Mouse (Mus musculus) adrenal gland, adult 2 months (tissue): Measurements from ENCODE around the gene March2. TPM values are rescaled to one million over a fixed set of nuclear protein-coding genes. Genes with fewer than 3 reads are reported as not detected.

ENCODE experiments used
- DNase-seq: peaks from one replicate; pipeline ENCODE4 v3.0.0; 2021
- polyA plus RNA-seq: library from polyadenylated mRNA; depleted of rRNA; stranded (reverse); fragments of >200 nt; gene quantifications from 2 replicates; pipeline ENCODE4 v1.2.3, GENCODE M21; 2012; rRNA removed
- total RNA-seq, 2 experiments: library from RNA; stranded (reverse); gene quantifications; 2 replicates each; pipeline ENCODE4 v1.2.3; 2021

March2 gene
- total and polyA plus RNA-seq, 3 experiments, result 112 to 170 (median 117) TPM

GRCm38 (mm10) chr17:33637038-33637437 is 81.4 kb downstream of the March2 start:
- DNase-seq, result peak; percentile 29

Other genes with a start within 250 kb of the March2 start
- 10 to 100 TPM; 21.2 to 22.4 TPM for gene Adamts10, start 194.5 kb downstream of the March2 start, total RNA-seq
- gene Adamts10, start 194.5 kb downstream of the March2 start, polyA plus RNA-seq, result 52.5 and 58.1 TPM in 2 replicates
- 1 to 10 TPM; 1.9 to 3.4 TPM for gene Myo1f, start 163.0 kb downstream of the March2 start, total RNA-seq
- 2.5 and 2.7 TPM in 2 replicates for gene Myo1f, start 163.0 kb downstream of the March2 start, polyA plus RNA-seq
- gene Zfp414, start 89.6 kb downstream of the March2 start, total RNA-seq, result 10 to 100 TPM; 35.1 to 39.4 TPM
- 105 and 106 TPM in 2 replicates for gene Zfp414, start 89.6 kb downstream of the March2 start, polyA plus RNA-seq
- under 1 TPM; 0.49 to 0.97 TPM for gene Pram1, start 80.6 kb downstream of the March2 start, total RNA-seq
- not detected in 2 replicates for gene Pram1, start 80.6 kb downstream of the March2 start, polyA plus RNA-seq
- gene Hnrnpm, start 31.8 kb downstream of the March2 start, total RNA-seq, result 100 to 1,000 TPM; 142 to 166 TPM
- gene Hnrnpm, start 31.8 kb downstream of the March2 start, polyA plus RNA-seq, result 66.7 and 70.9 TPM in 2 replicates
- gene Rab11b, start 41.9 kb upstream of the March2 start, total RNA-seq, result 100 to 1,000 TPM; 247 to 267 TPM
- gene Rab11b, start 41.9 kb upstream of the March2 start, polyA plus RNA-seq, result 522 and 543 TPM in 2 replicates
- gene Angptl4, start 63.2 kb upstream of the March2 start, total RNA-seq, result 100 to 1,000 TPM in 1 of 2 experiments, 10 to 100 TPM in 1; 44.5 to 100 TPM
- 131 and 261 TPM in 2 replicates for gene Angptl4, start 63.2 kb upstream of the March2 start, polyA plus RNA-seq
- 10 to 100 TPM; 55.9 to 66.2 TPM for gene Kank3, start 91.8 kb upstream of the March2 start, total RNA-seq
- 164 and 195 TPM in 2 replicates for gene Kank3, start 91.8 kb upstream of the March2 start, polyA plus RNA-seq
- gene Rps28, start 105.9 kb upstream of the March2 start, total RNA-seq, result 1,000 to 10,000 TPM; 1,533 to 1,560 TPM
- gene Rps28, start 105.9 kb upstream of the March2 start, polyA plus RNA-seq, result 387 and 446 TPM in 2 replicates
- gene Ndufa7, start 105.9 kb upstream of the March2 start, total RNA-seq, result 100 to 1,000 TPM; 507 to 539 TPM
- 556 and 578 TPM in 2 replicates for gene Ndufa7, start 105.9 kb upstream of the March2 start, polyA plus RNA-seq
- gene Cd320, start 124.4 kb upstream of the March2 start, total RNA-seq, result 10 to 100 TPM; 34.2 to 42.8 TPM
- gene Cd320, start 124.4 kb upstream of the March2 start, polyA plus RNA-seq, result 85.2 and 99.1 TPM in 2 replicates
- not detected for gene Gm7029, start 155.2 kb upstream of the March2 start, total RNA-seq
- gene Gm7029, start 155.2 kb upstream of the March2 start, polyA plus RNA-seq, result not detected in 2 replicates
- 1 to 10 TPM; 1.4 to 1.6 TPM for gene Kifc1, start 172.0 kb upstream of the March2 start, total RNA-seq
- gene Kifc1, start 172.0 kb upstream of the March2 start, polyA plus RNA-seq, result 1.8 and 2.5 TPM in 2 replicates
- not detected for gene Platr17, start 186.5 kb upstream of the March2 start, total RNA-seq
- gene Platr17, start 186.5 kb upstream of the March2 start, polyA plus RNA-seq, result not detected in 2 replicates
- 10 to 100 TPM; 29.0 to 30.3 TPM for gene Daxx, start 190.7 kb upstream of the March2 start, total RNA-seq
- gene Daxx, start 190.7 kb upstream of the March2 start, polyA plus RNA-seq, result 54.7 and 65.7 TPM in 2 replicates
- gene Tapbp, start 197.2 kb upstream of the March2 start, total RNA-seq, result 100 to 1,000 TPM; 151 to 171 TPM
- gene Tapbp, start 197.2 kb upstream of the March2 start, polyA plus RNA-seq, result 244 and 245 TPM in 2 replicates
- gene Zbtb22, start 197.2 kb upstream of the March2 start, total RNA-seq, result 10 to 100 TPM; 26.1 to 38.3 TPM
- gene Zbtb22, start 197.2 kb upstream of the March2 start, polyA plus RNA-seq, result 52.1 and 57.1 TPM in 2 replicates
- gene Rgl2, start 210.9 kb upstream of the March2 start, total RNA-seq, result 10 to 100 TPM; 44.2 to 44.4 TPM
- gene Rgl2, start 210.9 kb upstream of the March2 start, polyA plus RNA-seq, result 237 and 298 TPM in 2 replicates
- gene Pfdn6, start 221.7 kb upstream of the March2 start, total RNA-seq, result 100 to 1,000 TPM in 1 of 2 experiments, 10 to 100 TPM in 1; 69.7 to 100 TPM
- gene Pfdn6, start 221.7 kb upstream of the March2 start, polyA plus RNA-seq, result 5.0 and 6.8 TPM in 2 replicates
- 10 to 100 TPM; 35.4 to 38.4 TPM for gene Wdr46, start 222.0 kb upstream of the March2 start, total RNA-seq
- 18.9 and 25.6 TPM in 2 replicates for gene Wdr46, start 222.0 kb upstream of the March2 start, polyA plus RNA-seq
- gene B3galt4, start 232.8 kb upstream of the March2 start, total RNA-seq, result 1 to 10 TPM; 4.0 to 6.5 TPM
- 21.2 and 21.3 TPM in 2 replicates for gene B3galt4, start 232.8 kb upstream of the March2 start, polyA plus RNA-seq
- 10 to 100 TPM; 52.8 to 55.1 TPM for gene Vps52, start 237.1 kb upstream of the March2 start, total RNA-seq
- gene Vps52, start 237.1 kb upstream of the March2 start, polyA plus RNA-seq, result 88.4 and 107 TPM in 2 replicates
- gene Rps18, start 237.3 kb upstream of the March2 start, total RNA-seq, result 100 to 1,000 TPM; 541 to 790 TPM
- 153 and 176 TPM in 2 replicates for gene Rps18, start 237.3 kb upstream of the March2 start, polyA plus RNA-seq